21 mouse cellular contexts compared by ENCODE assay signal in genomic region chr8:45540513-45540912, GRCm38 (mm10). TPM values are rescaled to one million over a fixed set of nuclear protein-coding genes. Genes with fewer than 3 reads are reported as not detected.
DNase-seq lines count a peak whose midpoint lies in the region; ATAC-seq and TF ChIP-seq lines count a peak whose summit lies in the region.
"Had no signal": no experiment of that assay in that cellular context is flagged by ENCODE, and none has a peak within 500 bp of the region (broad histone marks: within the 10 kb centered on the region; RNA-seq: fewer than 3 reads in every experiment).

No protein-coding gene starts in this region.

- no peak for TF ChIP-seq CTCF in lung, embryonic 14.5 days (IDR thresholded peaks at IDR 0.05; ENCODE audit: low read depth)

- no peak overlapping the region for H3K9ac ChIP-seq in lung, embryonic 14.5 days
- H3K9ac ChIP-seq: embryonic facial prominence, embryonic 15.5 days; kidney, embryonic 15.5 days; liver, embryonic 14.5 days had no signal

- peak; percentile 17 for DNase-seq in embryo, embryonic 9.5 days (ENCODE audit: extremely low spot score)
- DNase-seq in embryo, embryonic 11 days, result no peak
- peak; percentile 8 for DNase-seq in lung, embryonic 14.5 days
- DNase-seq in lung, postnatal 4 days, result no peak
- DNase-seq in R1 (ENCODE audit: low read depth, low spot score), result peak; percentile 36
- DNase-seq in retina, postnatal 1 day, result peak; percentile 56
- DNase-seq in heart, embryonic 10.5 days (ENCODE audit: low spot score), result no peak
- DNase-seq: adrenal gland, postnatal 25 days; cerebellum, adult 11-12 months; cerebellum, postnatal 14 days; gastrocnemius, postnatal 25 days; heart, adult 2 months; thymus, postnatal 36 days had no signal

- no peaks in the 10 kb centered on the region for H3K36me3 ChIP-seq in lung, embryonic 14.5 days (ENCODE audit: insufficient read depth)
- H3K36me3 ChIP-seq in heart, embryonic 10.5 days, result no peaks in the 10 kb centered on the region
- H3K36me3 ChIP-seq: embryonic facial prominence, embryonic 15.5 days; kidney, embryonic 15.5 days; midbrain, embryonic 10.5 days had no signal

- H3K9me3 ChIP-seq in lung, embryonic 14.5 days (ENCODE audit: low read depth, low read length), result no peaks in the 10 kb centered on the region
- H3K9me3 ChIP-seq in heart, embryonic 10.5 days, result no peaks in the 10 kb centered on the region
- H3K9me3 ChIP-seq: embryonic facial prominence, embryonic 15.5 days; kidney, embryonic 15.5 days; midbrain, embryonic 10.5 days had no signal

- WGBS in lung, embryonic 14.5 days, result 22% methylated on average over 5 of the region's 5 CpGs
- 48% methylated on average over 5 of the region's 5 CpGs for WGBS in heart, embryonic 10.5 days

- no peaks in the 10 kb centered on the region; the same call in 1 of the 2 replicates for H3K4me1 ChIP-seq in lung, embryonic 14.5 days (ENCODE audit: insufficient read depth)
- peaks cover 16% of the 10 kb centered on the region for H3K4me1 ChIP-seq in heart, embryonic 10.5 days
- H3K4me1 ChIP-seq: embryonic facial prominence, embryonic 15.5 days; kidney, embryonic 15.5 days had no signal

- H3K4me2 ChIP-seq in lung, embryonic 14.5 days, result no peak overlapping the region
- H3K4me2 ChIP-seq: embryonic facial prominence, embryonic 15.5 days; kidney, embryonic 15.5 days had no signal

- ATAC-seq in lung, embryonic 14.5 days (ENCODE audit: insufficient read depth), result no peak
- ATAC-seq: forebrain, embryonic 16.5 days; intestine, embryonic 16.5 days had no signal

- no peak overlapping the region for H3K4me3 ChIP-seq in lung, embryonic 14.5 days (ENCODE audit: low read depth, low read length)
- H3K4me3 ChIP-seq in heart, embryonic 10.5 days, result no peak overlapping the region
- H3K4me3 ChIP-seq: embryonic facial prominence, embryonic 15.5 days; heart, adult 2 months; kidney, embryonic 15.5 days; midbrain, embryonic 10.5 days had no signal

- H3K27me3 ChIP-seq in lung, embryonic 14.5 days (ENCODE audit: insufficient read depth, low read length), result no peaks in the 10 kb centered on the region
- H3K27me3 ChIP-seq in heart, embryonic 10.5 days (ENCODE audit: insufficient read depth, poor library complexity, severe bottlenecking), result no peaks in the 10 kb centered on the region
- H3K27me3 ChIP-seq: CH12.LX; embryonic facial prominence, embryonic 15.5 days; kidney, embryonic 15.5 days had no signal

- no peak overlapping the region for H3K27ac ChIP-seq in lung, embryonic 14.5 days (ENCODE audit: low read depth)
- H3K27ac ChIP-seq in heart, embryonic 10.5 days, result no peak overlapping the region
- H3K27ac ChIP-seq: embryonic facial prominence, embryonic 15.5 days; heart, adult 2 months; kidney, embryonic 15.5 days; liver, embryonic 14.5 days; macrophage; midbrain, embryonic 10.5 days had no signal

RNA-seq across cellular contexts. Expression of gene Sorbs2, which starts 32.9 kb away (rescaled TPM):
- polyA plus RNA-seq in lung, embryonic 14.5 days (2014; fragmentation: Nextera tagmentation; extraction: Ambion mirVana), result 23.3 and 26.2 TPM in 2 replicates
- 134 and 278 TPM in 2 replicates for polyA plus RNA-seq in heart, embryonic 10.5 days (2016; fragmentation: Nextera tagmentation; extraction: Ambion mirVana)
- polyA plus RNA-seq: macrophage had no signal

Comparison
In these comparisons a context has a peak if more than half of its experiments do, and no peak if none do; other contexts are left out.
1. DNase-seq: peak in embryo, embryonic 9.5 days (single experiment), lung, embryonic 14.5 days (single experiment), R1 (single experiment) and retina, postnatal 1 day (single experiment); none in embryo, embryonic 11 days (single experiment), lung, postnatal 4 days (0 of 2) and heart, embryonic 10.5 days (single experiment).